Mouse (Mus musculus) MEL (cell line): ENCODE measurements at regions not wholly inside any gene's neighbourhood (a gene's known extent, or its start where the extent isn't known, plus 50 kb on each side); places are given as distances from the start of the nearest gene placed in this dataset.

Source experiments
- DNase-seq: peaks from one replicate; pipeline ENCODE4 v3.0.0; 2011; ENCODE audit warnings: low read depth, low spot score
- H3K27ac ChIP-seq: 2 replicates; pipeline ENCODE4 v1.5.1; 2012; ENCODE audit warnings: low read depth, mild to moderate bottlenecking, control low read depth, low read length, moderate library complexity; ENCODE audit not compliant: control insufficient read depth
- H3K27me3 ChIP-seq, 2 experiments: fragments of 150-350 bp in 1 of 2; sonication (generic) in 1 of 2; 2 replicates each; pipeline ENCODE4 v1.6.1; 2012; ENCODE audit warnings: low read length in 2 of 2, mild to moderate bottlenecking in 2 of 2, improper control_type of control experiment in 1 of 2, moderate library complexity in 1 of 2; ENCODE audit not compliant: insufficient read depth in 2 of 2, control insufficient read depth in 1 of 2
- H3K36me3 ChIP-seq, 2 experiments: 2 replicates each; pipeline ENCODE4 v1.6.1; 2012 to 2014; ENCODE audit warnings: low read length in 2 of 2, improper control_type of control experiment in 1 of 2, inconsistent platforms in 1 of 2, mild to moderate bottlenecking in 1 of 2; ENCODE audit not compliant: insufficient read depth in 2 of 2, control insufficient read depth in 1 of 2
- H3K4me1 ChIP-seq, 2 experiments: fragments of 150-350 bp in 1 of 2; sonication (generic) in 1 of 2; 2 replicates each; pipeline ENCODE4 v1.6.1; 2012; ENCODE audit warnings: low read length in 2 of 2, improper control_type of control experiment in 1 of 2, mild to moderate bottlenecking in 1 of 2; ENCODE audit not compliant: insufficient read depth in 2 of 2, control insufficient read depth in 1 of 2
- H3K4me3 ChIP-seq, 2 experiments: fragments of 150-350 bp in 1 of 2; sonication (generic) in 1 of 2; 2 replicates each; pipeline ENCODE4 v1.5.1; 2012; ENCODE audit warnings: low read depth in 2 of 2, low read length in 2 of 2, mild to moderate bottlenecking in 2 of 2, moderate library complexity in 2 of 2, control low read depth in 1 of 2, improper control_type of control experiment in 1 of 2; ENCODE audit not compliant: control insufficient read depth in 1 of 2, insufficient read depth in 1 of 2
- H3K79me2 ChIP-seq: 2 replicates; pipeline ENCODE4 v1.6.1; 2012; ENCODE audit warnings: mild to moderate bottlenecking, low read length, moderate library complexity; ENCODE audit not compliant: control insufficient read depth, poor library complexity, insufficient read depth
- H3K9ac ChIP-seq: 2 replicates; pipeline ENCODE4 v1.6.1; 2012; ENCODE audit warnings: low read depth, mild to moderate bottlenecking, control low read depth, low read length, moderate library complexity; ENCODE audit not compliant: control insufficient read depth, poor library complexity, severe bottlenecking
- H3K9me3 ChIP-seq: fragments of 150-350 bp; sonication (generic); replicated peaks from 2 replicates; pipeline ENCODE4 v1.6.1; 2012; ENCODE audit warnings: mild to moderate bottlenecking, low read length, improper control_type of control experiment, moderate library complexity; ENCODE audit not compliant: insufficient read depth
- CHD2 ChIP-seq: IDR thresholded peaks from 2 replicates; pipeline ENCODE4 v1.6.1; 2011; ENCODE audit warnings: low read length, improper control_type of control experiment
- EP300 ChIP-seq, 2 experiments: IDR thresholded peaks; 2 replicates each; pipeline ENCODE4 v1.6.1; 2011; ENCODE audit warnings: improper control_type of control experiment in 2 of 2, low read length in 2 of 2, low read depth in 1 of 2, mild to moderate bottlenecking in 1 of 2
- GABPA ChIP-seq: IDR thresholded peaks from 2 replicates; pipeline ENCODE4 v1.6.1; 2012; ENCODE audit warnings: low read depth, mild to moderate bottlenecking, inconsistent platforms, low read length, improper control_type of control experiment, moderate library complexity
- HCFC1 ChIP-seq: IDR thresholded peaks from 2 replicates; pipeline ENCODE4 v1.6.1; 2012; ENCODE audit warnings: low read depth, mild to moderate bottlenecking, inconsistent platforms, low read length, improper control_type of control experiment, moderate library complexity
- JUND ChIP-seq: IDR thresholded peaks from 2 replicates; pipeline ENCODE4 v1.6.1; 2011; ENCODE audit warnings: low read depth, mild to moderate bottlenecking, improper control_type of control experiment, low read length
- KAT2A ChIP-seq: conservative IDR thresholded peaks from 2 replicates; pipeline ENCODE4 v1.6.1; 2012; ENCODE audit warnings: low read depth, low read length, improper control_type of control experiment, inconsistent platforms
- MEF2A ChIP-seq: IDR thresholded peaks from 2 replicates; pipeline ENCODE4 v1.6.1; 2014; ENCODE audit warnings: low read depth, mild to moderate bottlenecking, inconsistent platforms, low read length, improper control_type of control experiment; ENCODE audit not compliant: poor library complexity, insufficient replicate concordance, severe bottlenecking; ENCODE audit errors: extremely low read depth
- MXI1 ChIP-seq: IDR thresholded peaks from 2 replicates; pipeline ENCODE4 v1.6.1; 2011; ENCODE audit warnings: mild to moderate bottlenecking, low read depth, low read length, improper control_type of control experiment
- MYC ChIP-seq: IDR thresholded peaks from 2 replicates; pipeline ENCODE4 v1.6.1; 2011; ENCODE audit warnings: low read depth, mild to moderate bottlenecking, low read length, improper control_type of control experiment, moderate library complexity
- NELFE ChIP-seq: IDR thresholded peaks from 2 replicates; pipeline ENCODE4 v1.6.1; 2011; ENCODE audit warnings: low read depth, low read length, improper control_type of control experiment
- POLR2A ChIP-seq, 2 experiments: IDR thresholded peaks; 2 replicates each; pipeline ENCODE4 v1.6.1; 2011 to 2012; ENCODE audit warnings: low read length in 2 of 2, mild to moderate bottlenecking in 2 of 2, control low read depth in 1 of 2, improper control_type of control experiment in 1 of 2, low read depth in 1 of 2, moderate library complexity in 1 of 2; ENCODE audit not compliant: control insufficient read depth in 1 of 2, insufficient read depth in 1 of 2, poor library complexity in 1 of 2
- POLR2AphosphoS2 ChIP-seq: IDR thresholded peaks from 2 replicates; pipeline ENCODE4 v1.6.1; 2011; ENCODE audit warnings: low read length, improper control_type of control experiment
- RAD21 ChIP-seq: IDR thresholded peaks from 2 replicates; pipeline ENCODE4 v1.6.1; 2011; ENCODE audit warnings: mild to moderate bottlenecking, low read depth, low read length, improper control_type of control experiment
- RCOR1 ChIP-seq: IDR thresholded peaks from 2 replicates; pipeline ENCODE4 v1.6.1; 2012; ENCODE audit warnings: low read depth, mild to moderate bottlenecking, inconsistent platforms, low read length, improper control_type of control experiment
- SMC3 ChIP-seq: IDR thresholded peaks from 2 replicates; pipeline ENCODE4 v1.6.1; 2011; ENCODE audit warnings: low read depth, low read length, improper control_type of control experiment
- TBP ChIP-seq: IDR thresholded peaks from 2 replicates; pipeline ENCODE4 v1.8.0; 2011; ENCODE audit warnings: low read depth, low read length, improper control_type of control experiment
- UBTF ChIP-seq: IDR thresholded peaks from 2 replicates; pipeline ENCODE4 v1.6.1; 2012; ENCODE audit warnings: low read depth, mild to moderate bottlenecking, inconsistent platforms, low read length, improper control_type of control experiment, moderate library complexity, borderline replicate concordance; ENCODE audit not compliant: insufficient read depth
- USF1 ChIP-seq: IDR thresholded peaks from 2 replicates; pipeline ENCODE4 v1.6.1; 2014; ENCODE audit warnings: low read depth, mild to moderate bottlenecking, inconsistent platforms, low read length, improper control_type of control experiment, moderate library complexity
- ZMIZ1 ChIP-seq: IDR thresholded peaks from 2 replicates; pipeline ENCODE4 v1.6.1; 2012; ENCODE audit warnings: low read depth, mild to moderate bottlenecking, inconsistent platforms, low read length, improper control_type of control experiment, moderate library complexity

DNA sequence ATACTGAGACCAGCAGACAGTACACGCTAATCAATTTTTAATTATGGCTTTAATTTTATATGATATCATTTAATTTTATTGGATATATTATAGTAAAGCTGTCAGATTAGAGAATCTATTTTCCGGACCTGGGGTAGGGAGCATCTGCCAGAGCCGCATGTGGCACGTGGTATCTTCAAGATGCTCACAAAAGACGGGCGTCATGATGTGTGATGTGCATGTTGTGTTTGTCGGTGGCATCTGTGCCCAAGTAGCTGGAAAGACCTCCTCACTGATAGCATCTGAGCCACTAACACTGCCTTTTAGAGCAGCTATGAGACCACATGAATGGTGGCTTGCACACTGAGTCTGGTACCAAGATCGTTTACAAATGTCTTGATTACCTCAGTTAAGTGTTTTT lies 652.9 kb upstream of the Vstm2b start:
- no peak for TF ChIP-seq TBP
- no peak for TF ChIP-seq JUND
- TF ChIP-seq HCFC1 = no peak
- no peak for TF ChIP-seq CHD2
- no peak for TF ChIP-seq ZMIZ1
- TF ChIP-seq USF1 = no peak
- no peak for TF ChIP-seq EP300 (IDR thresholded peaks at IDR 0.05; ENCODE audit: low read depth in 1 of 2, low read length in 2 of 2)
- no peak for TF ChIP-seq MEF2A
- no peak for TF ChIP-seq RAD21
- no peak for TF ChIP-seq NELFE
- no peak for TF ChIP-seq MYC
- TF ChIP-seq POLR2A (IDR thresholded peaks at IDR 0.05; ENCODE audit: control insufficient read depth in 1 of 2, insufficient read depth in 1 of 2, low read depth in 1 of 2, low read length in 2 of 2, poor library complexity in 1 of 2) = no peak
- no peak for TF ChIP-seq POLR2AphosphoS2
- no peak for TF ChIP-seq UBTF
- no peak for TF ChIP-seq SMC3
- TF ChIP-seq RCOR1 = no peak
- Histone ChIP-seq H3K27me3 (no peaks in the 10 kb centered on the region), H3K9me3 (no peaks in the 10 kb centered on the region), H3K4me3 (no peak overlapping the region), H3K79me2 (no peaks in the 10 kb centered on the region), H3K36me3 (no peaks in the 10 kb centered on the region), H3K4me1 (no peaks in the 10 kb centered on the region), H3K27ac (no peak overlapping the region), H3K9ac (no peak overlapping the region)
- no peak for DNase-seq

- no peaks in the 10 kb centered on the region for H3K27me3 ChIP-seq
- no peaks in the 10 kb centered on the region for H3K4me1 ChIP-seq
- H3K79me2 ChIP-seq = no peaks in the 10 kb centered on the region
- no peaks in the 10 kb centered on the region for H3K36me3 ChIP-seq
- no peak overlapping the region for H3K27ac ChIP-seq
- H3K9ac ChIP-seq = no peak overlapping the region
- H3K4me3 ChIP-seq = no peak overlapping the region
- DNase-seq = no peak
- TF ChIP-seq POLR2A (IDR thresholded peaks at IDR 0.05; ENCODE audit: control insufficient read depth in 1 of 2, insufficient read depth in 1 of 2, low read depth in 1 of 2, low read length in 2 of 2, poor library complexity in 1 of 2) (no peak), MYC (no peak), RCOR1 (no peak), KAT2A (no peak), MXI1 (no peak), GABPA (no peak)
- no peaks in the 10 kb centered on the region for H3K9me3 ChIP-seq
Observed at GRCm38 (mm10) chr7:40248521-40248920, 649.6 kb upstream of the Vstm2b start.
